Mouse (Mus musculus) gastrocnemius, postnatal 25 days (tissue): ENCODE measurements around the gene Atg13. TPM values are rescaled to one million over a fixed set of nuclear protein-coding genes. Genes with fewer than 3 reads are reported as not detected.

Experiments used
- DNase-seq: peaks from one replicate; pipeline ENCODE4 v3.0.0; 2022
- total RNA-seq, 2 experiments: library from RNA; stranded (reverse); gene quantifications; 1 replicate in 1 of 2; 2 replicates in 1 of 2; pipeline ENCODE4 v1.2.3; 2021

Atg13 gene
- total RNA-seq, 2 experiments from 2014 or later = 23.4 to 24.4 TPM

GRCm38 (mm10) chr2:91695436-91696224 is 14.7 kb downstream of the Atg13 start:
- no peak for DNase-seq

GRCm38 (mm10) chr2:91689452-91689851 is 20.9 kb downstream of the Atg13 start:
- no peak for DNase-seq

- no peak for DNase-seq
These were observed 26.5 kb downstream of the Atg13 start for GRCm38 (mm10) chr2:91683919-91684318.

- no peak for DNase-seq
These were observed 27.5 kb downstream of the Atg13 start for GRCm38 (mm10) chr2:91682850-91683249.

GRCm38 (mm10) chr2:91676961-91677360 is 33.4 kb downstream of the Atg13 start:
- no peak for DNase-seq

GRCm38 (mm10) chr2:91676420-91676819 is 34.0 kb downstream of the Atg13 start:
- no peak for DNase-seq

- DNase-seq = no peak
These were observed 35.5 kb downstream of the Atg13 start for GRCm38 (mm10) chr2:91674895-91675294.

- no peak for DNase-seq
These were observed 36.8 kb downstream of the Atg13 start for GRCm38 (mm10) chr2:91673587-91673986.

- DNase-seq = no peak
These were observed 40.3 kb downstream of the Atg13 start for GRCm38 (mm10) chr2:91670038-91670437.

- DNase-seq = no peak
These were observed 41.0 kb downstream of the Atg13 start for GRCm38 (mm10) chr2:91669326-91669725.

GRCm38 (mm10) chr2:91667747-91668146 is 42.6 kb downstream of the Atg13 start:
- no peak for DNase-seq

GRCm38 (mm10) chr2:91666386-91666910 is 43.9 kb downstream of the Atg13 start:
- DNase-seq = no peak

- DNase-seq = no peak
These were observed 45.6 kb downstream of the Atg13 start for GRCm38 (mm10) chr2:91664780-91665179.

GRCm38 (mm10) chr2:91660981-91661380 is 49.4 kb downstream of the Atg13 start:
- no peak for DNase-seq

GRCm38 (mm10) chr2:91659657-91660056 is 50.7 kb downstream of the Atg13 start:
- no peak for DNase-seq

- DNase-seq = no peak
These were observed 53.6 kb downstream of the Atg13 start for GRCm38 (mm10) chr2:91656774-91657173.

GRCm38 (mm10) chr2:91655827-91656226 is 54.5 kb downstream of the Atg13 start:
- DNase-seq = no peak

- no peak for DNase-seq
These were observed 55.0 kb downstream of the Atg13 start for GRCm38 (mm10) chr2:91655388-91655787.

GRCm38 (mm10) chr2:91652863-91653262 is 57.5 kb downstream of the Atg13 start:
- DNase-seq = no peak

- no peak for DNase-seq
These were observed 58.7 kb downstream of the Atg13 start for GRCm38 (mm10) chr2:91651458-91652258.

GRCm38 (mm10) chr2:91650360-91650995 is 59.9 kb downstream of the Atg13 start:
- no peak for DNase-seq

GRCm38 (mm10) chr2:91649553-91650359 is 60.6 kb downstream of the Atg13 start, which contains the start of the genes Zfp408 and Arhgap1:
Zfp408 (minus strand) TSS chr2:91649791.
Arhgap1 (plus strand) TSS chr2:91649860.
- peak; percentile 94 for DNase-seq
